Mouse (Mus musculus) Patski (cell line): ENCODE measurements at regions not wholly inside any gene's neighbourhood (a gene's known extent, or its start where the extent isn't known, plus 50 kb on each side); places are given as distances from the start of the nearest gene placed in this dataset.

ENCODE experiments used
- ATAC-seq: fragments of 100-300 bp; one replicate; pipeline ENCODE4 v1.8.0; 2021
- CTCF ChIA-PET: fragments of 350-600 bp; sonication (Branson Sonifier 250); formaldehyde crosslinking; loops from one replicate; lab custom pipeline; 2022; ENCODE audit warnings: inconsistent platforms; lab: Charles Lee
- POLR2A ChIA-PET: fragments of 350-600 bp; sonication (Branson Sonifier 250); formaldehyde crosslinking; loops from one replicate; lab custom pipeline; 2022; ENCODE audit warnings: antibody characterized with exemption, inconsistent platforms; lab: Charles Lee
- DNase-seq: peaks from one replicate; pipeline ENCODE4 v3.0.0-alpha.2; 2011; ENCODE audit warnings: low read depth, low spot score
- H3K27me3 ChIP-seq: fragments of 371-371 bp; one replicate; pipeline ENCODE4 v1.5.1; 2021
- CTCF ChIP-seq: fragments of 100-300 bp; IDR thresholded peaks from one replicate; pipeline ENCODE4 v1.5.1; 2021
- in situ Hi-C: fragments of 300-500 bp; cut with MboI; formaldehyde crosslinking; loops from 3 replicates; pipeline ENCODE4 v1.11.1; 2018; ENCODE audit warnings: low pct_unique_long_range_greater_than_20kb, mixed read lengths

GRCm38 (mm10) chr12:33592431-33592911, 163.0 kb downstream of the Twistnb start:
- H3K27me3 ChIP-seq: no peaks in the 10 kb centered on the region
- ChIA-PET CTCF (interaction anchor here (1.2 kb wide), 1 partner anchor 22 kb away, joined by 5 read pairs; no protein-coding TSS in a partner anchor), POLR2A (no interaction called here)
- in situ Hi-C loops: no loop called here
- no peak for TF ChIP-seq CTCF
- DNase-seq (no peak), ATAC-seq (no peak)

GRCm38 (mm10) chr12:33592938-33593337, 163.5 kb downstream of the Twistnb start:
- H3K27me3 ChIP-seq: no peaks in the 10 kb centered on the region
- ChIA-PET CTCF (no interaction called here), POLR2A (no interaction called here)
- in situ Hi-C loops: no loop called here
- DNase-seq (no peak), ATAC-seq (no peak)
- no peak for TF ChIP-seq CTCF

- CTCF ChIA-PET: no interaction called here
- no peak for DNase-seq
- ATAC-seq: no peak
- H3K27me3 ChIP-seq: no peaks in the 10 kb centered on the region
- TF ChIP-seq CTCF: no peak
- in situ Hi-C loops: no loop called here
- POLR2A ChIA-PET: interaction anchor here (0.6 kb wide), 1 partner anchor 53 kb away, joined by 4 read pairs; no protein-coding TSS in a partner anchor
Observed at GRCm38 (mm10) chr12:33593685-33594084, 164.2 kb downstream of the Twistnb start.

- CTCF ChIA-PET: interaction anchor here (0.7 to 1.7 kb wide), 3 partner anchors 9 to 124 kb away, joined by 3 to 5 read pairs (median 3); no protein-coding TSS in a partner anchor
- peak; percentile 48 for TF ChIP-seq CTCF
- DNase-seq (no peak), ATAC-seq (no peak)
- POLR2A ChIA-PET: no interaction called here
- in situ Hi-C loops: loop anchor here (25.0 kb wide), 1 partner anchor 832 kb away; no protein-coding TSS in a partner anchor
- no peaks in the 10 kb centered on the region for H3K27me3 ChIP-seq
Observed at GRCm38 (mm10) chr12:33605393-33605792, 176.0 kb downstream of the Twistnb start.

GRCm38 (mm10) chr12:33607811-33608602, 178.6 kb downstream of the Twistnb start:
- no peaks in the 10 kb centered on the region for H3K27me3 ChIP-seq
- peak; percentile 19 for TF ChIP-seq CTCF
- ATAC-seq: no peak
- DNase-seq: no peak
- ChIA-PET POLR2A (interaction anchor here (0.6 to 0.7 kb wide), 2 partner anchors 72 to 130 kb away, joined by 4 read pairs; no protein-coding TSS in a partner anchor), CTCF (interaction anchor here (0.7 kb wide), 1 partner anchor 15 kb away, joined by 3 read pairs; no protein-coding TSS in a partner anchor)
- in situ Hi-C loops: loop anchor here (25.0 kb wide), 1 partner anchor 829 kb away; no protein-coding TSS in a partner anchor

- CTCF ChIA-PET: interaction anchor here (1.1 kb wide), 1 partner anchor 10 kb away, joined by 3 read pairs; no protein-coding TSS in a partner anchor
- ATAC-seq: no peak
Observed at GRCm38 (mm10) chr12:33612378-33612777, 182.9 kb downstream of the Twistnb start.

GRCm38 (mm10) chr12:33620391-33620790, 191.0 kb downstream of the Twistnb start:
- no peak for TF ChIP-seq CTCF
- H3K27me3 ChIP-seq: no peaks in the 10 kb centered on the region
- POLR2A ChIA-PET: no interaction called here
- CTCF ChIA-PET: no interaction called here
- DNase-seq (no peak), ATAC-seq (no peak)
- in situ Hi-C loops: loop anchor here (25.0 kb wide), 1 partner anchor 817 kb away; no protein-coding TSS in a partner anchor

More at GRCm38 (mm10) chr12:33612378-33612777, 182.9 kb downstream of the Twistnb start:
- POLR2A ChIA-PET: no interaction called here
- H3K27me3 ChIP-seq: no peaks in the 10 kb centered on the region
- in situ Hi-C loops: loop anchor here (25.0 kb wide), 1 partner anchor 825 kb away; no protein-coding TSS in a partner anchor
- no peak for DNase-seq
- TF ChIP-seq CTCF: no peak

- ATAC-seq (no peak), DNase-seq (no peak)
- H3K27me3 ChIP-seq: no peaks in the 10 kb centered on the region
- ChIA-PET CTCF (no interaction called here), POLR2A (no interaction called here)
- in situ Hi-C loops: no loop called here
- no peak for TF ChIP-seq CTCF
Observed at GRCm38 (mm10) chr12:33626092-33626882, 196.9 kb downstream of the Twistnb start.

GRCm38 (mm10) chr12:33652597-33652996, 223.2 kb downstream of the Twistnb start:
- CTCF ChIA-PET: no interaction called here
- in situ Hi-C loops: no loop called here
- no peak for DNase-seq
- POLR2A ChIA-PET: no interaction called here
- H3K27me3 ChIP-seq: no peaks in the 10 kb centered on the region
- no peak for TF ChIP-seq CTCF
- no peak for ATAC-seq

- no peak for TF ChIP-seq CTCF
- ChIA-PET CTCF (interaction anchor here (1.5 kb wide), 1 partner anchor 16 kb away, joined by 3 read pairs; no protein-coding TSS in a partner anchor), POLR2A (no interaction called here)
- DNase-seq (no peak), ATAC-seq (no peak)
- peaks cover 7% of the 10 kb centered on the region for H3K27me3 ChIP-seq
- in situ Hi-C loops: no loop called here
Observed at GRCm38 (mm10) chr12:33675508-33675907, 246.1 kb downstream of the Twistnb start.
